Mouse (Mus musculus) intestine, embryonic 15.5 days (tissue): ENCODE measurements around the gene Ypel3. TPM values are rescaled to one million over a fixed set of nuclear protein-coding genes. Genes with fewer than 3 reads are reported as not detected.

Experiments
- polyA plus RNA-seq: library from polyadenylated mRNA; unstranded; fragments of >200 nt; fragmentation: Nextera tagmentation; extraction: Ambion mirVana; gene quantifications from 2 replicates; pipeline ENCODE4 v1.2.1, GENCODE M21; 2015

Ypel3 gene
- polyA plus RNA-seq, 1 experiment from 2014 or later = 71.2 TPM

Other genes with a start within 250 kb of the Ypel3 start
- 190 and 217 TPM in 2 replicates for gene Eif3c, start 210.5 kb upstream of the Ypel3 start, polyA plus RNA-seq
- gene Apobr, start 192.0 kb upstream of the Ypel3 start, polyA plus RNA-seq = 0.75 and 1.8 TPM in 2 replicates
- 34.4 and 34.9 TPM in 2 replicates for gene Cln3, start 191.1 kb upstream of the Ypel3 start, polyA plus RNA-seq
- not detected in 2 replicates for gene Il27, start 182.0 kb upstream of the Ypel3 start, polyA plus RNA-seq
- gene Nupr1, start 146.1 kb upstream of the Ypel3 start, polyA plus RNA-seq = 53.4 and 111 TPM in 2 replicates
- gene Sgf29, start 127.6 kb upstream of the Ypel3 start, polyA plus RNA-seq = 45.2 and 51.7 TPM in 2 replicates
- gene Sult1a1, start 100.5 kb upstream of the Ypel3 start, polyA plus RNA-seq = 5.5 and 6.1 TPM in 2 replicates
- 118 and 120 TPM in 2 replicates for gene Bola2, start 81.6 kb upstream of the Ypel3 start, polyA plus RNA-seq
- 8.1 and 9.1 TPM in 2 replicates for gene Slx1b, start 81.2 kb upstream of the Ypel3 start, polyA plus RNA-seq
- gene Coro1a, start 69.2 kb upstream of the Ypel3 start, polyA plus RNA-seq = 36.9 and 39.7 TPM in 2 replicates
- 109 and 112 TPM in 2 replicates for gene Mapk3, start 17.4 kb upstream of the Ypel3 start, polyA plus RNA-seq
- 1.4 and 1.6 TPM in 2 replicates for gene Gdpd3, start 10.6 kb upstream of the Ypel3 start, polyA plus RNA-seq
- gene Tbx6, start 4.5 kb downstream of the Ypel3 start, polyA plus RNA-seq = 0.34 and 0.43 TPM in 2 replicates
- 248 and 256 TPM in 2 replicates for gene Ppp4c, start 15.5 kb downstream of the Ypel3 start, polyA plus RNA-seq
- gene Fam57b, start 20.7 kb downstream of the Ypel3 start, polyA plus RNA-seq = 1.2 and 1.5 TPM in 2 replicates
- not detected in 2 replicates for gene 4930451I11Rik, start 54.7 kb downstream of the Ypel3 start, polyA plus RNA-seq
- gene Doc2a, start 70.5 kb downstream of the Ypel3 start, polyA plus RNA-seq = 0.75 and 1.0 TPM in 2 replicates
- gene Hirip3, start 85.0 kb downstream of the Ypel3 start, polyA plus RNA-seq = 23.2 and 25.1 TPM in 2 replicates
- 59.1 and 65.9 TPM in 2 replicates for gene Ino80e, start 85.4 kb downstream of the Ypel3 start, polyA plus RNA-seq
- 30.8 and 31.9 TPM in 2 replicates for gene Taok2, start 107.7 kb downstream of the Ypel3 start, polyA plus RNA-seq
- gene Tmem219, start 146.0 kb downstream of the Ypel3 start, polyA plus RNA-seq = 27.8 and 33.3 TPM in 2 replicates
- 13.6 and 13.9 TPM in 2 replicates for gene Kctd13, start 151.9 kb downstream of the Ypel3 start, polyA plus RNA-seq
- gene Asphd1, start 172.6 kb downstream of the Ypel3 start, polyA plus RNA-seq = 0.32 and 0.46 TPM in 2 replicates
- 2.4 and 2.9 TPM in 2 replicates for gene Sez6l2, start 173.6 kb downstream of the Ypel3 start, polyA plus RNA-seq
- gene Cdipt, start 199.0 kb downstream of the Ypel3 start, polyA plus RNA-seq = 123 and 136 TPM in 2 replicates
- gene Cdiptos, start 199.1 kb downstream of the Ypel3 start, polyA plus RNA-seq = 0.98 and 2.3 TPM in 2 replicates
- gene Mvp, start 237.7 kb downstream of the Ypel3 start, polyA plus RNA-seq = 58.3 and 59.2 TPM in 2 replicates
- gene Pagr1b, start 239.5 kb downstream of the Ypel3 start, polyA plus RNA-seq = 0.43 and 1.5 TPM in 2 replicates
- 48.4 and 52.6 TPM in 2 replicates for gene Pagr1a, start 240.4 kb downstream of the Ypel3 start, polyA plus RNA-seq
- gene Gm42742, start 244.1 kb downstream of the Ypel3 start, polyA plus RNA-seq = 41.5 and 51.1 TPM in 2 replicates
- gene Prrt2, start 244.3 kb downstream of the Ypel3 start, polyA plus RNA-seq = 4.3 and 5.0 TPM in 2 replicates